Comparison of ENCODE assay signal across 8 mouse cellular contexts in genomic region chr5:121836692-121837415, GRCm38 (mm10). TPM values are rescaled to one million over a fixed set of nuclear protein-coding genes. Genes with fewer than 3 reads are reported as not detected.
DNase-seq lines count a peak whose midpoint lies in the region; ATAC-seq and TF ChIP-seq lines count a peak whose summit lies in the region.

No protein-coding gene starts in this region.

- intact Hi-C loops in left cerebral cortex, adult 2 months (cut with DNase I) = loop anchor here (5.0 kb wide), 1 partner anchor 125 kb away; the partner anchor contains the start of gene Atxn2

- DNase-seq in T-cell, adult 2 months (ENCODE audit: low spot score) = peak; percentile 92
- peak; percentile 86 to 90 for DNase-seq in cerebellum, postnatal 25 days
- peak; percentile 69 to 76 for DNase-seq in frontal cortex, postnatal 25 days (ENCODE audit: low spot score in 2 of 2)
- peak; percentile 82 for DNase-seq in hindbrain, embryonic 14.5 days (ENCODE audit: low spot score)
- peak; percentile 79 to 82 for DNase-seq in left cerebral cortex, adult 2 months (ENCODE audit: extremely low spot score in 1 of 2, low spot score in 2 of 2)
- DNase-seq in retina, postnatal 7 days (ENCODE audit: low read depth, low spot score) = peak; percentile 65
- peak; percentile 89 to 91 for DNase-seq in urinary bladder, adult 18-20 months (ENCODE audit: low spot score in 2 of 2)

- H3K9ac ChIP-seq in hindbrain, embryonic 14.5 days = peak overlapping the region; percentile 64

- peaks cover 43% of the 10 kb centered on the region for H3K27me3 ChIP-seq in hindbrain, embryonic 14.5 days (ENCODE audit: control insufficient read depth, insufficient read depth, low read length)

- H3K36me3 ChIP-seq in hindbrain, embryonic 14.5 days (replicated peaks; ENCODE audit: control insufficient read depth, insufficient read depth) = no peaks in the 10 kb centered on the region
- H3K36me3 ChIP-seq in macrophage (ENCODE audit: inconsistent target) = no peaks in the 10 kb centered on the region; the same call in 1 of the 2 replicates

- H3K9me3 ChIP-seq in hindbrain, embryonic 14.5 days (ENCODE audit: control insufficient read depth, low read length) = no peaks in the 10 kb centered on the region

- peak; percentile 64 for ATAC-seq in hindbrain, embryonic 14.5 days (ENCODE audit: low FRiP score)

- under 1% methylated on average over 54 of the region's 77 CpGs for WGBS in hindbrain, embryonic 14.5 days
- under 1% methylated on average over 75 of the region's 77 CpGs for WGBS in macrophage (ENCODE audit: missing documents)

- H3K4me1 ChIP-seq in hindbrain, embryonic 14.5 days (replicated peaks; ENCODE audit: control insufficient read depth, insufficient read depth, low read length) = peaks cover 41% of the 10 kb centered on the region

- peak overlapping the region; percentile 58 for H3K4me3 ChIP-seq in hindbrain, embryonic 14.5 days (replicated peaks; ENCODE audit: low read length)
- H3K4me3 ChIP-seq in left cerebral cortex, adult 2 months = peak overlapping the region; percentile 73
- peak overlapping the region; percentile 58 for H3K4me3 ChIP-seq in macrophage (ENCODE audit: inconsistent target)

- peak overlapping the region; percentile 78 for H3K4me2 ChIP-seq in hindbrain, embryonic 14.5 days (replicated peaks)

- H3K27ac ChIP-seq in hindbrain, embryonic 14.5 days = peak overlapping the region; percentile 62; the same call in 1 of the 2 replicates
- H3K27ac ChIP-seq in left cerebral cortex, adult 2 months = peak overlapping the region; percentile 95
- H3K27ac ChIP-seq in macrophage = peak overlapping the region; percentile 92

- H3K79me2 ChIP-seq in macrophage (ENCODE audit: inconsistent target) = peaks cover 41% of the 10 kb centered on the region

- no peak; the same call in 1 of the 2 replicates for TF ChIP-seq CTCF in left cerebral cortex, adult 2 months (IDR thresholded peaks at IDR 0.05)

RNA-seq across cellular contexts. Expression of gene Sh2b3, which starts 0.6 kb away (rescaled TPM):
- polyA plus RNA-seq in hindbrain, embryonic 14.5 days (2014; fragmentation: Nextera tagmentation; extraction: Ambion mirVana) = 8.8 and 9.1 TPM in 2 replicates
- 10 to 100 TPM; 21.2 to 27.5 TPM for total RNA-seq in left cerebral cortex, adult 2 months (2021)
- total RNA-seq in macrophage (2018; cell fraction: chromatin; rRNA removed) = 100 to 1,000 TPM in 1 of 26 experiments, 10 to 100 TPM in 25; 32.2 to 111 (median 70.7) TPM
- 10 to 100 TPM; 29.7 to 65.3 (median 45.4) TPM for total RNA-seq in macrophage (2018; cell fraction: cytosol; rRNA removed)
- 100 to 1,000 TPM in 4 of 26 experiments, 10 to 100 TPM in 22; 39.5 to 128 (median 64.9) TPM for total RNA-seq in macrophage (2018; cell fraction: nucleus; rRNA removed)
- 36.0 to 49.5 TPM (median 47.2 TPM) in 3 replicates for polyA plus RNA-seq in macrophage (2018)

RNA-seq across cellular contexts. Expression of gene Pheta1, which starts 11.9 kb away (rescaled TPM):
- polyA plus RNA-seq in hindbrain, embryonic 14.5 days (2014; fragmentation: Nextera tagmentation; extraction: Ambion mirVana) = 28.7 and 32.3 TPM in 2 replicates
- 10 to 100 TPM in 1 of 2 experiments, 1 to 10 TPM in 1; 8.9 to 10.5 TPM for total RNA-seq in left cerebral cortex, adult 2 months (2021)
- total RNA-seq in macrophage (2018; cell fraction: chromatin; rRNA removed) = 10 to 100 TPM in 6 of 26 experiments, 1 to 10 TPM in 20; 2.0 to 20.7 (median 7.2) TPM
- 1 to 10 TPM; 1.7 to 6.5 (median 3.9) TPM for total RNA-seq in macrophage (2018; cell fraction: cytosol; rRNA removed)
- total RNA-seq in macrophage (2018; cell fraction: nucleus; rRNA removed) = 10 to 100 TPM in 4 of 26 experiments, 1 to 10 TPM in 22; 2.3 to 11.9 (median 6.9) TPM
- 0.86 to 5.2 TPM (median 3.8 TPM) in 3 replicates for polyA plus RNA-seq in macrophage (2018)

Comparison
In these comparisons a context has a peak if more than half of its experiments do, and no peak if none do; other contexts are left out.
1. Peak in every context shown above with its lines: DNase-seq, ATAC-seq, H3K4me3 ChIP-seq and H3K27ac ChIP-seq.